Mouse (Mus musculus): ENCODE data around the gene Ppp1r3c. TPM values are rescaled to one million over a fixed set of nuclear protein-coding genes. Genes with fewer than 3 reads are reported as not detected.
"Not testable (repeated sequence)": the region's sequence is repeated elsewhere in the genome, so short reads cannot be mapped to it uniquely, and the experiment has no call there.

Gene Ppp1r3c
- polyA plus RNA-seq, 1 experiment, result 26.9 TPM

GRCm38 (mm10) chr19:36733191-36733943 is 3.1 kb downstream of the Ppp1r3c start:
- Histone ChIP-seq H3K27ac (ENCODE audit: insufficient read depth, low read length) (no peak overlapping the region), H3K27me3 (ENCODE audit: control insufficient read depth, insufficient read depth, low read length) (peaks cover 1% of the 10 kb centered on the region; the same call in 1 of the 2 replicates), H3K4me1 (ENCODE audit: control insufficient read depth, insufficient read depth, low read length) (no peaks in the 10 kb centered on the region), H3K4me3 (replicated peaks; ENCODE audit: insufficient read depth, low read depth, low read length) (no peak overlapping the region)
- DNase-seq, result no peak
- 94% methylated on average over 16 of the region's 16 CpGs for WGBS
- no peak for TF ChIP-seq POLR2A (IDR thresholded peaks at IDR 0.05; ENCODE audit: borderline replicate concordance, insufficient read depth, low read length)
- TF ChIP-seq CTCF (IDR thresholded peaks at IDR 0.05; ENCODE audit: borderline replicate concordance, insufficient read depth, low read depth, low read length), result no peak

GRCm38 (mm10) chr19:36731310-36731709 is 5.1 kb downstream of the Ppp1r3c start:
- H3K4me1 ChIP-seq (ENCODE audit: control insufficient read depth, insufficient read depth, low read length), result no peaks in the 10 kb centered on the region
- no peak for TF ChIP-seq POLR2A (IDR thresholded peaks at IDR 0.05; ENCODE audit: borderline replicate concordance, insufficient read depth, low read length)
- TF ChIP-seq CTCF (IDR thresholded peaks at IDR 0.05; ENCODE audit: borderline replicate concordance, insufficient read depth, low read depth, low read length), result no peak
- no peak for DNase-seq
- no peak overlapping the region for H3K4me3 ChIP-seq (replicated peaks; ENCODE audit: insufficient read depth, low read depth, low read length)
- WGBS, result 85% methylated on average over 11 of the region's 11 CpGs
- peaks cover 1% of the 10 kb centered on the region; the same call in 1 of the 2 replicates for H3K27me3 ChIP-seq (ENCODE audit: control insufficient read depth, insufficient read depth, low read length)
- H3K27ac ChIP-seq (ENCODE audit: insufficient read depth, low read length), result no peak overlapping the region

GRCm38 (mm10) chr19:36730414-36730813 is 6.0 kb downstream of the Ppp1r3c start:
- not testable (repeated sequence) for H3K27ac ChIP-seq (ENCODE audit: insufficient read depth, low read length); H3K4me1 ChIP-seq (ENCODE audit: control insufficient read depth, insufficient read depth, low read length); H3K4me3 ChIP-seq (replicated peaks; ENCODE audit: insufficient read depth, low read depth, low read length); H3K27me3 ChIP-seq (ENCODE audit: control insufficient read depth, insufficient read depth, low read length); DNase-seq
- WGBS, result 72% methylated on average over 2 of the region's 2 CpGs

- H3K4me1 ChIP-seq (ENCODE audit: control insufficient read depth, insufficient read depth, low read length), result no peaks in the 10 kb centered on the region
- no peak overlapping the region for H3K27ac ChIP-seq (ENCODE audit: insufficient read depth, low read length)
- H3K4me3 ChIP-seq (replicated peaks; ENCODE audit: insufficient read depth, low read depth, low read length), result no peak overlapping the region
- 48% methylated on average over 12 of the region's 12 CpGs for whole genome bisulfite sequencing
- H3K27me3 ChIP-seq (ENCODE audit: control insufficient read depth, insufficient read depth, low read length), result no peaks in the 10 kb centered on the region; the same call in 1 of the 2 replicates
- TF ChIP-seq POLR2A (IDR thresholded peaks at IDR 0.05; ENCODE audit: borderline replicate concordance, insufficient read depth, low read length) (no peak), CTCF (IDR thresholded peaks at IDR 0.05; ENCODE audit: borderline replicate concordance, insufficient read depth, low read depth, low read length) (no peak)
- no peak for DNase-seq
Measured at GRCm38 (mm10) chr19:36728741-36729460, 7.6 kb downstream of the Ppp1r3c start.

- Histone ChIP-seq H3K27ac (ENCODE audit: insufficient read depth, low read length) (no peak overlapping the region), H3K4me3 (replicated peaks; ENCODE audit: insufficient read depth, low read depth, low read length) (no peak overlapping the region), H3K4me1 (ENCODE audit: control insufficient read depth, insufficient read depth, low read length) (no peaks in the 10 kb centered on the region), H3K27me3 (ENCODE audit: control insufficient read depth, insufficient read depth, low read length) (no peaks in the 10 kb centered on the region)
- no peak for DNase-seq
- no peak for TF ChIP-seq POLR2A (IDR thresholded peaks at IDR 0.05; ENCODE audit: borderline replicate concordance, insufficient read depth, low read length)
- no peak for TF ChIP-seq CTCF (IDR thresholded peaks at IDR 0.05; ENCODE audit: borderline replicate concordance, insufficient read depth, low read depth, low read length)
- WGBS, result 57% methylated on average over 7 of the region's 7 CpGs
Measured at GRCm38 (mm10) chr19:36724970-36725369, 11.5 kb downstream of the Ppp1r3c start.

- Histone ChIP-seq H3K4me1 (ENCODE audit: control insufficient read depth, insufficient read depth, low read length) (no peaks in the 10 kb centered on the region), H3K27me3 (ENCODE audit: control insufficient read depth, insufficient read depth, low read length) (no peaks in the 10 kb centered on the region), H3K4me3 (replicated peaks; ENCODE audit: insufficient read depth, low read depth, low read length) (no peak overlapping the region), H3K27ac (ENCODE audit: insufficient read depth, low read length) (no peak overlapping the region)
- TF ChIP-seq CTCF (IDR thresholded peaks at IDR 0.05; ENCODE audit: borderline replicate concordance, insufficient read depth, low read depth, low read length), result no peak
- no peak for TF ChIP-seq POLR2A (IDR thresholded peaks at IDR 0.05; ENCODE audit: borderline replicate concordance, insufficient read depth, low read length)
- DNase-seq, result no peak
- WGBS, result 79% methylated on average over 8 of the region's 8 CpGs
Measured at GRCm38 (mm10) chr19:36721139-36721538, 15.3 kb downstream of the Ppp1r3c start.

GRCm38 (mm10) chr19:36716221-36716620 is 20.2 kb downstream of the Ppp1r3c start:
- Histone ChIP-seq H3K4me3 (replicated peaks; ENCODE audit: insufficient read depth, low read depth, low read length) (no peak overlapping the region), H3K4me1 (ENCODE audit: control insufficient read depth, insufficient read depth, low read length) (no peaks in the 10 kb centered on the region), H3K27me3 (ENCODE audit: control insufficient read depth, insufficient read depth, low read length) (no peaks in the 10 kb centered on the region), H3K27ac (ENCODE audit: insufficient read depth, low read length) (no peak overlapping the region)
- no peak for DNase-seq
- no peak for TF ChIP-seq CTCF (IDR thresholded peaks at IDR 0.05; ENCODE audit: borderline replicate concordance, insufficient read depth, low read depth, low read length)
- TF ChIP-seq POLR2A (IDR thresholded peaks at IDR 0.05; ENCODE audit: borderline replicate concordance, insufficient read depth, low read length), result no peak
- 72% methylated on average over 7 of the region's 7 CpGs for whole genome bisulfite sequencing

GRCm38 (mm10) chr19:36715591-36715990 is 20.9 kb downstream of the Ppp1r3c start:
- H3K4me1 ChIP-seq (ENCODE audit: control insufficient read depth, insufficient read depth, low read length), result no peaks in the 10 kb centered on the region
- TF ChIP-seq POLR2A (IDR thresholded peaks at IDR 0.05; ENCODE audit: borderline replicate concordance, insufficient read depth, low read length) (no peak), CTCF (IDR thresholded peaks at IDR 0.05; ENCODE audit: borderline replicate concordance, insufficient read depth, low read depth, low read length) (no peak)
- no peak for DNase-seq
- 93% methylated on average over 10 of the region's 10 CpGs for WGBS
- H3K27ac ChIP-seq (ENCODE audit: insufficient read depth, low read length), result no peak overlapping the region
- H3K4me3 ChIP-seq (replicated peaks; ENCODE audit: insufficient read depth, low read depth, low read length), result no peak overlapping the region
- H3K27me3 ChIP-seq (ENCODE audit: control insufficient read depth, insufficient read depth, low read length), result no peaks in the 10 kb centered on the region

Data from cerebellum, adult 2 months (tissue).